Mouse (Mus musculus) embryonic facial prominence, embryonic 12.5 days (tissue): ENCODE measurements around the gene Afap1l2. TPM values are rescaled to one million over a fixed set of nuclear protein-coding genes. Genes with fewer than 3 reads are reported as not detected.

Experiments used
- ATAC-seq: fragments of 200-750 bp; cut with Nextera tagmentation; 2 replicates; pipeline ENCODE4 v1.8.0; 2017; ENCODE audit not compliant: insufficient number of reproducible peaks, insufficient read depth, low FRiP score, low TSS enrichment
- H3K27ac ChIP-seq: fragments of 300-500 bp; sonication (generic); 2 replicates; pipeline ENCODE4 v1.5.1; 2016; ENCODE audit warnings: mild to moderate bottlenecking
- H3K27me3 ChIP-seq: fragments of 300-500 bp; sonication (generic); 2 replicates; pipeline ENCODE4 v1.6.1; 2016; ENCODE audit warnings: mild to moderate bottlenecking, moderate library complexity
- H3K36me3 ChIP-seq: fragments of 300-500 bp; sonication (generic); 2 replicates; pipeline ENCODE4 v1.6.1; 2016; ENCODE audit warnings: mild to moderate bottlenecking
- H3K4me1 ChIP-seq: fragments of 300-500 bp; sonication (generic); 2 replicates; pipeline ENCODE4 v1.6.1; 2016
- H3K4me2 ChIP-seq: fragments of 300-500 bp; sonication (generic); replicated peaks from 2 replicates; pipeline ENCODE4 v1.6.1; 2016; ENCODE audit warnings: mild to moderate bottlenecking, moderate library complexity
- H3K4me3 ChIP-seq: fragments of 300-500 bp; sonication (generic); 2 replicates; pipeline ENCODE4 v1.5.1; 2016; ENCODE audit warnings: mild to moderate bottlenecking
- H3K9ac ChIP-seq: fragments of 300-500 bp; sonication (generic); 2 replicates; pipeline ENCODE4 v1.6.1; 2016; ENCODE audit warnings: mild to moderate bottlenecking, moderate library complexity
- H3K9me3 ChIP-seq: fragments of 300-500 bp; sonication (generic); 2 replicates; pipeline ENCODE4 v1.6.1; 2016; ENCODE audit warnings: mild to moderate bottlenecking, moderate library complexity
- WGBS: fragments of 180-500 bp; shearing (Covaris S2); methylation state at CpG from one replicate; pipeline ENCODE4 v1.1.7; 2016; 5-methylcytosine and 5-hydroxymethylcytosine counted together
- polyA plus RNA-seq: library from polyadenylated mRNA; unstranded; fragments of >200 nt; fragmentation: Nextera tagmentation; extraction: Ambion mirVana; gene quantifications from 2 replicates; pipeline ENCODE4 v1.2.1, GENCODE M21; 2016

Gene Afap1l2
- polyA plus RNA-seq, 1 experiment from 2014 or later = 10.3 TPM

DNA sequence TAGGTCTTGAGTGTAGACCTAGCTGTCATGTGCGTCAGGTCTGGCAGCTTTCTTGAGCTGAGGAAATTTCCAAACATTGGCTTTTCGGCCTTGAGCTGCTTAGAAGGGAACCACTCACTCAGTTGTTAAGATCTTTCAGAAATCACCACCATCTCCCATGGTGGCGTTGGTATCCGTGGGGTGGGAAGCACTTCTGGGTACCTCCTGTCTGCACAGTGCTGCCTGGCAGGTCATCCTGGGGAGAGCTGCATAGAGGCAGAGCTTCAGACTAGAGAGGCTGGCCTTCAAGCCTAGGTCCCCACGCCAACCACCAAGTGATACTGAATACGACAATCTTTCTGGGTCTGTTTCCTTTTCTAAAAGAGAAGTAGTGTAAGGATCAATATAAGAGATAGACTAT, 21.4 kb upstream of the Afap1l2 start:
- 89% methylated on average over 6 of the region's 6 CpGs for WGBS
- no peak overlapping the region for H3K9ac ChIP-seq
- no peaks in the 10 kb centered on the region for H3K9me3 ChIP-seq
- no peak for ATAC-seq
- no peaks in the 10 kb centered on the region for H3K27me3 ChIP-seq
- H3K27ac ChIP-seq = no peak overlapping the region
- no peaks in the 10 kb centered on the region for H3K36me3 ChIP-seq
- H3K4me1 ChIP-seq = 0 out of 2 replicates have a peak, but pooled peaks cover 4% of the 10 kb centered on the region
- H3K4me2 ChIP-seq = no peak overlapping the region
- no peak overlapping the region for H3K4me3 ChIP-seq

GRCm38 (mm10) chr19:57028327-57029179, 20.5 kb upstream of the Afap1l2 start:
- Histone ChIP-seq H3K9me3 (no peaks in the 10 kb centered on the region), H3K4me3 (no peak overlapping the region), H3K4me2 (no peak overlapping the region), H3K27me3 (no peaks in the 10 kb centered on the region), H3K9ac (no peak overlapping the region), H3K36me3 (no peaks in the 10 kb centered on the region), H3K4me1 (0 out of 2 replicates have a peak, but pooled peaks cover 4% of the 10 kb centered on the region), H3K27ac (no peak overlapping the region)
- 58% methylated on average over 8 of the region's 8 CpGs for WGBS
- no peak for ATAC-seq

GRCm38 (mm10) chr19:57026501-57026900, 18.5 kb upstream of the Afap1l2 start:
- H3K4me2 ChIP-seq = no peak overlapping the region
- no peaks in the 10 kb centered on the region for H3K4me1 ChIP-seq
- H3K9me3 ChIP-seq = no peaks in the 10 kb centered on the region
- H3K9ac ChIP-seq = no peak overlapping the region
- no peaks in the 10 kb centered on the region for H3K36me3 ChIP-seq
- no peak for ATAC-seq
- no peak overlapping the region for H3K27ac ChIP-seq
- H3K27me3 ChIP-seq = no peaks in the 10 kb centered on the region
- H3K4me3 ChIP-seq = no peak overlapping the region
- 70% methylated on average over 4 of the region's 4 CpGs for WGBS

DNA sequence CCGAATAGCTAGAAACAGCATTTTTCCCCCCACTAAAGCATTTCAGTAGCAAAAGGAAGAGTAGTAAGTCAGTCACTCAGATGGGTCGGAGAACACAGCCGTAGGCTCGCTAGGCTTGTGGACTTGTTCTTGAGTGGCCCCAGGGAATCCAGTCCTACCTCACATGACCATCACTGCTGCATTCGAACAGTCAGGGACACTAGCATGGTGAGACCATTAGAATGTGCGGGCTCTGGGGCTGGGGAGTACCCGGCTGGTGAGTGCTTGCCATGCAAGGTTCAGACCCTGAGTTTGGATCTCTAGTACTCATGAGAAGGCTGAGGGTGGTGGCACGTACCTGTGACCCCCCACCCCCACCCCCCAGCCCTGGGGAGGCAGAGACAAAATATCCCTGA, 9.8 kb upstream of the Afap1l2 start:
- Histone ChIP-seq H3K27ac (no peak overlapping the region), H3K4me1 (peaks cover 12% of the 10 kb centered on the region), H3K36me3 (no peaks in the 10 kb centered on the region), H3K9me3 (no peaks in the 10 kb centered on the region), H3K4me3 (no peak overlapping the region), H3K9ac (no peak overlapping the region), H3K4me2 (no peak overlapping the region), H3K27me3 (no peaks in the 10 kb centered on the region; the same call in 1 of the 2 replicates)
- no peak for ATAC-seq
- 68% methylated on average over 8 of the region's 8 CpGs for WGBS

DNA sequence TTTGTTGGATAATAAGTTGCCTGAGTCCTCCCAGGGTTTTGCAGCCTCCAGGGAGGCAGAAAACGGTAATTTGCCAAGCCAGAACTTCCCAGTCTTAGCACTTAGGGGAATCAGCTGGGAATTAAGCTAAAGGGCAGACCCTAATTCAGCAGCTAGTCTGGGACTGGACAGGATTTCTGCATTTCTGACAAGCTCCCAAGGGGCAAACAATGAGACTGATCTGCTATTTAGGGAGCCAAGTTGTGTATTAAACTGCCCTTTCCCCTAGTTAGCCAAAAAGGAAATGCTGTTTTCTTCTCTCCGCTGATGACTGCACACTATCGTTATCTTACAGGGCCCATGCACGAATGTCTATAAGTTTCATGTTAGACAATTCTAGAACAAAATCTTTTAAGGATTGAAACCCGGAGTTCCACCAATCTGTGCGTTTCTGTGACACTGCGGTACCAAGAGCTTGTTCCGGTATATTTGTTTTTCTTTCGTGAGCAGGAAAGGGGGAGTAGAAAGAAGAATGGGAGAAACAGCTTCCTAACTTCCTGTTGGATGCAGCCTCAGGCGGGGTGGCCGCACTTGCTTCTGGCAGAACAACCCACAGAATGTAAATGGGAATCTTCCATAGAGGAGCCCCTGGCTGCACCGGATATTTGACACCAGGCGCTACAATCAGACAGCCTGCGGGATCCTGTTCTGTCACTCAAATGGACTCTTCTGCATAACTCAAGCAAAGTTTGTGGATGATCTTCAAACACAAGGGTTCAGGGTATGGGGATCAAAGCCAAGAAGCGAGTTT, 9.2 kb upstream of the Afap1l2 start:
- no peak for ATAC-seq
- no peak overlapping the region for H3K4me3 ChIP-seq
- no peak overlapping the region for H3K27ac ChIP-seq
- H3K36me3 ChIP-seq = no peaks in the 10 kb centered on the region
- H3K4me1 ChIP-seq = peaks cover 12% of the 10 kb centered on the region
- WGBS = 28% methylated on average over 15 of the region's 15 CpGs
- H3K9me3 ChIP-seq = no peaks in the 10 kb centered on the region
- no peak overlapping the region; the same call in 1 of the 2 replicates for H3K4me2 ChIP-seq
- H3K27me3 ChIP-seq = no peaks in the 10 kb centered on the region; the same call in 1 of the 2 replicates
- H3K9ac ChIP-seq = no peak overlapping the region

- no peaks in the 10 kb centered on the region for H3K9me3 ChIP-seq
- no peak overlapping the region for H3K27ac ChIP-seq
- no peak overlapping the region for H3K4me2 ChIP-seq
- H3K9ac ChIP-seq = no peak overlapping the region
- H3K27me3 ChIP-seq = peaks cover 3% of the 10 kb centered on the region; the same call in 1 of the 2 replicates
- WGBS = 85% methylated on average over 3 of the region's 3 CpGs
- H3K36me3 ChIP-seq = no peaks in the 10 kb centered on the region
- no peak for ATAC-seq
- no peak overlapping the region for H3K4me3 ChIP-seq
- H3K4me1 ChIP-seq = peaks cover 21% of the 10 kb centered on the region
Observed at GRCm38 (mm10) chr19:57014808-57015207, 6.8 kb upstream of the Afap1l2 start.

- no peak for ATAC-seq
- no peak overlapping the region for H3K9ac ChIP-seq
- no peak overlapping the region for H3K27ac ChIP-seq
- peaks cover 8% of the 10 kb centered on the region for H3K27me3 ChIP-seq
- no peaks in the 10 kb centered on the region for H3K36me3 ChIP-seq
- H3K9me3 ChIP-seq = no peaks in the 10 kb centered on the region
- H3K4me1 ChIP-seq = peaks cover 26% of the 10 kb centered on the region
- H3K4me2 ChIP-seq = no peak overlapping the region
- WGBS = 36% methylated on average over 6 of the region's 6 CpGs
- no peak overlapping the region for H3K4me3 ChIP-seq
Observed at GRCm38 (mm10) chr19:57013271-57013677, 5.2 kb upstream of the Afap1l2 start.

- 71% methylated on average over 3 of the region's 3 CpGs for WGBS
- no peak overlapping the region for H3K27ac ChIP-seq
- no peak overlapping the region for H3K4me3 ChIP-seq
- H3K27me3 ChIP-seq = peaks cover 19% of the 10 kb centered on the region
- H3K36me3 ChIP-seq = no peaks in the 10 kb centered on the region
- no peak overlapping the region for H3K4me2 ChIP-seq
- H3K4me1 ChIP-seq = peaks cover 27% of the 10 kb centered on the region
- H3K9ac ChIP-seq = no peak overlapping the region
- no peaks in the 10 kb centered on the region for H3K9me3 ChIP-seq
- no peak for ATAC-seq
Observed at GRCm38 (mm10) chr19:57012068-57012467, 4.0 kb upstream of the Afap1l2 start.

GRCm38 (mm10) chr19:57010064-57010463, 2.0 kb upstream of the Afap1l2 start:
- WGBS = 27% methylated on average over 4 of the region's 4 CpGs
- no peak overlapping the region for H3K4me2 ChIP-seq

DNA sequence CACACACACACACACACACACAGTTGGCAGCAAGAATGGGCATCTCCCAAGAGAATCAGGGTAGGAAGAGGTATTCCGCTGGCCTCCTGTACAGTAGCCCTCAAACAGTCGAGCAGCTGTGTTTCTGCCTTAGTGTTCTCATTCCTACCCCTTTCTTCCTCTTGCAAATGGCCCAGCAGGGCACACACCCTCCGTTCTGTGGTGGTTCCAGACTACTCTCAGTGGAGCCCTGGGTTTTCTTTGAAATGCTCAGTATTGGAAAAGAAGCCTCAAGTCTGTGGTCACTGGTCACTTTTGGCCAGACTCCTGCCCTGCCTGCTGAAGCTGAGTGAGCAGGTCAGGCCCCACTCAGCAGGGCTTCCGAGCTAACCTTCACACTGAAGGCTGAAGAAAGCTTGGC, 1.6 kb upstream of the Afap1l2 start:
- H3K27me3 ChIP-seq = peaks cover 26% of the 10 kb centered on the region
- no peak overlapping the region; the same call in 1 of the 2 replicates for H3K27ac ChIP-seq

More at GRCm38 (mm10) chr19:57010064-57010463, 2.0 kb upstream of the Afap1l2 start:
- no peaks in the 10 kb centered on the region for H3K9me3 ChIP-seq
- H3K4me3 ChIP-seq = no peak overlapping the region
- no peak overlapping the region; the same call in 1 of the 2 replicates for H3K27ac ChIP-seq
- H3K4me1 ChIP-seq = peaks cover 28% of the 10 kb centered on the region
- H3K27me3 ChIP-seq = peaks cover 26% of the 10 kb centered on the region
- ATAC-seq = no peak
- H3K9ac ChIP-seq = no peak overlapping the region
- no peaks in the 10 kb centered on the region for H3K36me3 ChIP-seq

GRCm38 (mm10) chr19:57007291-57007690, 737 bp downstream of the Afap1l2 start:
- Histone ChIP-seq H3K36me3 (no peaks in the 10 kb centered on the region), H3K9ac (peak overlapping the region; percentile 57; the same call in 1 of the 2 replicates), H3K4me3 (peak overlapping the region; percentile 52), H3K27me3 (peaks cover 26% of the 10 kb centered on the region), H3K4me1 (peaks cover 38% of the 10 kb centered on the region), H3K4me2 (peak overlapping the region; percentile 86), H3K27ac (no peak overlapping the region), H3K9me3 (no peaks in the 10 kb centered on the region)
- no peak for ATAC-seq
- WGBS = 68% methylated on average over 16 of the region's 16 CpGs

More for the DNA sequence above, 1.6 kb upstream of the Afap1l2 start:
- WGBS = 48% methylated on average over 4 of the region's 4 CpGs
- no peaks in the 10 kb centered on the region for H3K9me3 ChIP-seq
- no peak for ATAC-seq
- no peak overlapping the region for H3K9ac ChIP-seq
- no peak overlapping the region for H3K4me2 ChIP-seq
- no peaks in the 10 kb centered on the region for H3K36me3 ChIP-seq
- H3K4me1 ChIP-seq = peaks cover 28% of the 10 kb centered on the region
- H3K4me3 ChIP-seq = no peak overlapping the region
